Mouse (Mus musculus): ENCODE measurements around the gene Pcsk6.

Gene Pcsk6

DNA sequence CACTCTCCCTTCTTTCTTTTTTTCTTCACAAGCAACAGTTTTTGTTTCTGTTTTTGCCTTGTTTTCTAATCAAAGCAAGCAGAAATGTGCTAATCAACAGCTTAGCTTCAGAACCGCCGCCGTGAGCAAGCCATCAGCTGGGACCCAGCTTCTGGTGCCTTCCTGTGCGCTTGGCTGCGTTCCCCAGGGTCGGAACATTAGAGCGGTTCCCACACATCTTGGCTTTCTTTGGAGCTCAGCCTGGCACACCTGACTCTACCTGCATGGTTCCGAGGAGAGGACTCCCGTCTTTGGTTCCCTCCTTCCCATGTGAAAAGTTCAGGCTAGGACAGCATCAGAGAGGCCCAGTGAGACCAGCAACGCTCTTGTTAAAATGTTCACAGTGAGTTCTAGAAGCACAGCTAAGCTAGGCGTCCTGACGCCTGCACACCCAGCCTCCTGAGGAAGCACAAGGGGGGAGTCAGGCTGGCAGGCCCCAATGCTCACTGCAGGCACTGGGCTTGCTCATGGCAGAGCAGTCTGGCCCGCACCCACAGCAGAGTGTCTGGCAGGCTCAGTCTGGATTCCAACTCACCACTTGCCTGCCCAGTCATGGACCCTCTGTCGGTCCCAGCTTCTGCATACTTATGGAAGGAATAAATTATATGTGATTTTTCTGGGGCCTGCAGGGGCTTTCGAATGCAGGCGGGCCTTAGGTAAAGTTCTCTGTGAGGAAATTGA is 139.7 kb downstream of the Pcsk6 start:
- no peak for DNase-seq (ENCODE audit: low spot score)

DNA sequence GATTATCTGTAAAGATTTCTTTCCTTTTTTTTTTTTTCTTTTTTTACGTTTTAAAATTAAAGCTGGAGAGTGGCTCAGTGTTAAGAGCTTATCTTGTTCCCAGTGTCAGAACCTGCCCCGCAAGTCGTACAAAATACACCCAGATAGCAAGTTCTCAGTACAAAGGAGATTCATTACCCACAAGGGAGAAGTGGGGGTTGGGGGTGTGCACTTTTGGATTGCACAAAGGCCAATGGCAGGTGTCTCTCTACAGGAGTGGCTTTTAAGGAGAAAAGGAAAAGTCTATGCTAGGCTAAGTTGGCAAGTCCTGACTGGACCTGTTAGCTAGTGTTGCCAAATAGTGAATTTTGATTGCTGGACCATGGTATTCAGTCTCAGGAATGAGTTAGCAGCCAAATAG is 140.3 kb downstream of the Pcsk6 start:
- no peak for DNase-seq (ENCODE audit: low spot score)

DNA sequence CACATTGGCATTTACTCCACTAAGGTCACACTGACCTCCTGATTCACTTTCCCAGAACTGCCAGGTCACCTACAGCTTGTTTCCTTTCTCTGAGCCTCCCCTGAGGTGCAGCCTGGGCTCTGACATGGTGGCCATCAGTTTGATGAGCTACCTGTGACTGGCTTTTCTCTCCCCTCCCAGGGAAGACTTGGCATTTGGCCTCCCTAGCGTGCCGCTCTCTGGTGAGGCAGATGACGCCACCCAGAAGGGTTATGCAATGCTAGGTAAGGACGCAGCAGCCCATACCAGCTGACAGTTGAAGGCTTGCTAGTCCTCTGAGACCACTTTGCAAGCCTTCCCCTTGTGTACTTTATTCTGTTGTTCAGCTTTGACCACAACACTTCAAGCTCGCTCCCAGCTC is 141.9 kb downstream of the Pcsk6 start:
- DNase-seq (ENCODE audit: low spot score) = no peak

DNA sequence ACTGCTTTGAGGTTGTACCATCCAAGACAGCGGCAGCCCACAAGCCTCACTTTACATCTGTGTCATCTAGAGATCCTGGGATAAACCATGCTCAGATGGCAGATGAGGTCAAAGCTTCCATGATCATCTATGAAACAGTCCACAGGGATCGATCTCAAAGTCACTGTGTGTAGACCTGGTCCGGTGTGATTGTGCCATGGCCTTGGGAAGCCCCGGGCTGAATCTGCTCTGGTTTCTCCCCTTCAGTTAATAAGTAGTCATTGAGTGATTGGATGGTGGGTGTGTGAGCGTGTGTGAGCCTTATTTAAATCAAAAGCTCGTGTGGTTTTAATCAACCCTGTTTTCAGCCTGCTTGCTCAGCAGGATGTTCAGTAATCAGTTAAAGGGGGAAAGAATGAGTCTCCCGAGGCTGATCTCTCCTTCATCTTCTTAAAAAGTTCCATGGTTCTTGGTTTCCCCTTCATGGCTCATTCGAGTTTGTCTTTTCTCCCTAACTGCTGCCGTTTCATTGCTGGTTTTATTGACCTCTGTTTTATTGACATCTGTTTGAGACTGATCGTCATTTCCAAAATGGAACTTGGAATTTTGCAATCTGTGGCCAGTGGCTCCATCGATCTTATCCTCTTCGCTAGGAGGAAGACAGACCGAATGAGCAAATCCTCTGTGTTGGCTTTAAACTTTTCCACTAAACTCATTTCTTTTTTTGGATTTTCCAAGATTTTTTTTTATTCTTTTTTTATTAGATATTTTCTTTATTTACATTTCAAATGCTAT is 142.5 kb downstream of the Pcsk6 start:
- DNase-seq (ENCODE audit: low spot score) = no peak

DNA sequence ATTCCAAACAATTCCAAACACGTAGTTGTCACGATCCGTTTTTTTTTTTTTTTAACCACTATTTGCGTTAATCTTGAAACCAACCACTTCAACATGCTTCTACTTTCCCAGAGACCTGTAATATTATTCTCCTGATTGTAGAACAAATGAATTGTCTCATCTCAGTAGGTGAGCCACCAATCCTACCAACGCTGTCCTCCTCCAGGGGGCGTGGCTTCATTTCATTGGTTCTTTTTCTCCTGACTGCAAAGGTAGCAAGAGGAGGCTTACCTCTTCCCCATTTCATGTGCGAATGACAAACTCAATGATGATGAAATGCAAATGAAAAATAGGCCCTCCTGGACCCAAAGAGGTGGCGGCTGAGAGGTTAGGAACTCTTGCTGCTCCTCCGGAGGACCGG is 143.5 kb downstream of the Pcsk6 start:
- no peak for DNase-seq (ENCODE audit: low spot score)

DNA sequence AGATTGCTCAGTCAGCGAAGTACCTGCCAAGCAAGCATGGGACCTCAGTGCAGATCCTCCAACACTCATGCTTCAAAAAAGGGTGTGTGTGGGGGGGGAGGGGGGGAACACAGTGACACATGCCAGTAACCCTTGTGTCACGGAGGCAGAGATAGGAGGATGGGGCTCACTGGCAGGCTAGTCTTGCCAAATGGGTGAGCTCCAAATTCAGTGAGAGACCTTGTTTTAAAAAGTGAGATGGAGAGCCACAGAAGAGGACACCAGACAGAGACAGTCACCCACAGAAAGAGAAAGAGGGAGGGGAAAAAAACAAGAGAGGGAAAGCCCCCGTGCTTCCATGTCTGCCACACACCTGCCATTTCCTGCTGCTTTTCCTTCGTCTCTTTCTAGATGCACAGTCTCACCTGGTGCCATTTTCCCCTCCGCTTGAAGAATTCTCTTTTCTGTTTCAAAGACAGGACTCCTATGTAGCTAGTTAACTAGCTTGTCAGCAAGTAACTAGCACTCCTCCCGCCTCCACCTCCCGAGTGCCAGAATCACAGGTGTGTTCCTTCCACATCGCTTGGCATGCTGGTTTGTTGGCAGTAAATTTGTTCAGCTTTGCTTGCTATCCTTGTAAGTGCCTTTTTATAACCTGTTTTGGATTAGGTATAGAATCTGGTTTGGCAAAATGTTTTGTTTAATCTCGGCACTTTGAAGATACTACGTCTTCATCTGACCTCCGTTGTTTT is 146.8 kb downstream of the Pcsk6 start:
- DNase-seq (ENCODE audit: low spot score) = no peak

DNA sequence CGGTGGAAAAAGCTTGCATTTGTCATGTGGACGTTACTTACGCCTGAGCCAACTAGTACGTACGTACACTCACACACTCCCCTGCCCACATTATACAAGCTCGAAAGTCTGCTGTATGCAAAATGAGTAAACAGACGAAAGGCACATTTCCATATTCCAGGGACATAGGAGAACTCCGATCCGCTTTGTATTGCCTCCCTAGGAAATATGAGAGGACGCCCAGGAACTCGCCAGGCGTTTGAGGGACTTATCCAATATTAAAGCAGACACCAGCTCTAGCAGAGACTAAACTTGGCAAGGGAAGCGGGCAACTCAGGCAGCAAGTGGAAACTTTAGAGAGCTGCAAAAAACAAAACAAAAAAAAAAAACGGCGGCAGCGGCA is 147.3 kb downstream of the Pcsk6 start:
- no peak for DNase-seq (ENCODE audit: low spot score)

DNA sequence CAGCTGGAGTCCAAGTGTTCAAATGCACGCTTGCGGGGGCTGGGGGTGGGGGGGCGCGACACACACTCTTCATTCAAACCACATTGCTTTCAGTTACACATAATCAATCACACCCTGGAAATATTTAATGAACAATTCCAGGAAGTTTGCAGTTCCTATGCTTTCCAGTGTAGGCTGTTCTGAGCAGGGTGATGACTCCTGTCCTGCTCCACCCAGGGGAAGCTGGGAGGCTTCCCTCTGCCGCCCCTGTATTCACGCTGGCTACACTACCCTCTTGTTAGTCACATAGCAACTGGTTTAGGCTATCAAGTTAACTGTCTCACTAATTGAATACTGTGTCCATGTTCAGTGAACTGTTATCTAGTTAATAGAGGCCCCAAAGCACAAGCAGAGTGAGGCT is 149.0 kb downstream of the Pcsk6 start:
- DNase-seq (ENCODE audit: low spot score) = no peak

DNA sequence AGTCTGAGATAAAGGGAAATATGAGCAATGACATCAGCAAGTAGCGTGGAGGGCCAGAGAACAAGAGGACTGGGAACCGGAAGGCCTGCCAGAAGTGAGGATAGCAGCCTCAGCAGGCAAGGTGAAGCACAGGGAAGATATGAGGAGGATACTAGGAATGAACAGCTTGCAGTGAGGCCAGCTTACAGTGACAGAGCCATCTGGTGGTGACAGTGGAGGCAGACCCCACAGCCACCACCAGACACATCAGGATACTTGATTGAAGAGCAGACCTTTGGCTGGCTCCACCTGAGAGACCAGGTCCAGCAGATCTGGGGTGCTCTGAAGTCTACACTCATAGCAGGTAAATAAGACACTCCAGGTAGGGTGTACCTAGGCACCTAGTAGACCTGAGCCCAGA is 166.2 kb downstream of the Pcsk6 start:
- DNase-seq (ENCODE audit: low spot score) = no peak

DNA sequence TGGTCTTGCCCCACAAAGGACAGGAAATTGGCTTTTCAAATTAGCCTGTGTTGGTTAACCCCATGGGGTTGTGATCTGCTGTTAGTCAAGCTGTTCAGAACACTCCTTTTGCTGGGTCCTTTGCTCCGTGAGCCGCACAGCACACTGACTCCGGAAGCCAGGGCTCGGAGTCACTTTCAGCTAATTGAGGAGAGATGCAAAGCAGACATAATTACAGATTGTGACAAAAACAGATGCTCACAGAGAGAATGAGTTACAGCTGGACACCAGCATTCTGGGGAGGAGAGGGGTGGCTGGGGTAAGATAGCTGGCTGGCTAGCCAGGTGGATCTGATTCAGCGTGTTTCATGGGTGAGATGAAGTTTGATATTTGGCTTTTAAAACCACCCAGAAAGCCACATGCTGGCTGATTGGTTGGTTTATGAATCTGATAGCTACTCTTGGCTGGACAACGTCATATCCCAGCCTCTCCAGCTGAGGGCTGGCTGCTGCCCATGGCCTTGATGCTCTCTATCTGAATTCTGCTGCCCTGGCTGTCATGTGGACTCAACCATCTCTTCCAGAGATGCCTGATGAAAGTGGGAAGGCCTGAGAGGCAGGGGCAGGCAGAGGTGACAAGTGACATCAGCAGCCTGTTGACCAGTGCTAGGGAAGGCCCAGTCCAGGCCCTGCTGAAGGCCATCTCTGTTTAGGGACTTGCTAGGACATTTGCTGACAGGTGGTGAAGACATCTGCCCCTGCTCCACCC is 167.4 kb downstream of the Pcsk6 start:
- DNase-seq (ENCODE audit: low spot score) = no peak

DNA sequence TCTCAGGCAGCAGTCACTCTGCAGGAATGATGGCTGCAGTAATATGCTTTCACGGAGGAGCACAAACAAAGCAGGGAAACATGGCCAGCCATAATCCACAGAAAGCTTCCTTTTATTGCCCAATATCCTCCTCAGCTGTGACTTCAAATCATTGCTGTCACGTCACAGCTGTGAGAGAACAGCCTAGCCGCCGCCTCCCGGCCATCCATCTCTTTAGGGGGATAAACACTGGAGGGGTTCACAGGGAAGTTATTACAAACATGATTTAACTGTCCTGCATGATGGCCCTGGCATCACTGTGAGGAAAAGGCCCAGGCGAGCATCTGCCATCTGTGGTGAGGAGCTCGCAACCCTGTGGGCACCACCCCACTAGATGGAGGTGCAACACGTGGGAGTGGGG is 175.3 kb downstream of the Pcsk6 start:
- DNase-seq (ENCODE audit: low spot score) = no peak

DNA sequence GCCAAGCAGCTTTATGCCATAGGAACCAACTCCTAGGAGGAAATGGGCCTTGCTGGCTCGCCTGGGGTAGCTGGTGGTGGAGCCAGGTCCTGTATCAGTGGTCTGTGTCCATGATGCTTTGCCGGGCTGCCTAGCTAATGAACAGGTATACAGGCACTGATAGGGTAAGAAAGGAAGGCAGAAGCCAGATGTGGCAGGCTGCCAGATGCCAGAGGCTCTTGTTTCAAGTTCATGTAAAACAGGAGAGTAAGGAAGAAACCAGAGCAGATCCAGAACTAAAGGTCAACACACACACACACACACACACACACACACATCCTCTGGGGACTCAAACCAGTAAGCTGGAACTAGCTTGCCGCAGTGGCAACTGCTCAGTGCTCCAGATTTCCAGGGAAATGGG is 176.7 kb downstream of the Pcsk6 start:
- no peak for DNase-seq (ENCODE audit: low spot score)

DNA sequence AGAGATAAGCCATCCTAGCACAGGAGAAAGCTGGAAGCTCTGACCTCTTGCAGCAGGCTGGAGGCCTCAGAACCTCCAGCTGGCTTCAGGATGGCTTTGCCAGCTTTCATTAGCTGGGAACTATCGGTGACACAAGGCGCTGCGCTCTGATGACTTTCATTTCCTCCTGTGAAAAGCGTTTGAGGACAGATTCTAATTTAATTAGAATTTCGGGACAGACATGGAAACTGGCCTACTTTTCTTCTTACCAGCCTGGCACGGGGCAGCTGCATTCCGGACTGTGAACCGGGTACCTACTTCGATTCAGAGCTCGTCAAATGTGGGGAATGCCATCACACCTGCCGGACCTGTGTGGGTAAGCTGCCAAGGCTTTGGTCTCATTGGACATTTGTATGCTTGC is 177.2 kb downstream of the Pcsk6 start:
- no peak for DNase-seq (ENCODE audit: low spot score)

DNA sequence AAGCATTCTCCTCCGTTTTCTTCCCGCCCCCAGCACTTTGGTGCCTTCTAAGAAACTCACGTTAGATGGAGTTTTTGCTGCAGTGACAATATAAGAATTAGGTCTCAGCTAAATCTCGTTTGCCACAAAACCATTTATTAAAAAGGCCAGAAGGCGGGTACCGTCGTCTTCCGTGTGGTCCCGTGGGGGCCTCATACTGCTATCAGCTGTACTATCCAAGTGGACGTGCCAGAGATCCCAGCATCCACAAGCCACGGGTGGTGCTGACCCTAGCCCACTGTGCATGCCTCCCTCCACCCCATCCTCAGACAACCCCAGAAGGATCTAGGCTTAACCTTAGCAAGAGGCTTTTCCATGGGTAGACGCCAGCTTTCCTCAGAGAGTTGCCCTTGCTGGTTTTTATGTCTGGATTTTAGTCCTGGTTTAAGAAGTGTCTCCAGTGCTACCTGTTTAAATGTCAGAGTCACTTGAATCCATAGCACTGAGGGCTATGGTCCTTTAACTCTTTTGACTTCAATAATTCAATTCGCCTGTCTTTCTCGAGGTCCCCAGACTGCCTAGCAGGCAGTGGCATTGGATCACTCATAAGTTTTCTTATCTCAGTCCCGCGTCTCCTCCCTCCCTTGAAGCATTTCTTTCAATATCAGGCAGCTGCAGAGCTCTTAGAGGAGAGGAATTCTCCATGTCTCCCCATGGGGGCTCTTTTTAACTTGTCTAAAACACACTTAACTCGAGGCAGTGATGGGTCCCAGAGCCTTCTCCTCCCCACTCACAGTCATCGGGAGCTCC is 178.7 kb downstream of the Pcsk6 start:
- no peak for DNase-seq (ENCODE audit: low spot score)

DNA sequence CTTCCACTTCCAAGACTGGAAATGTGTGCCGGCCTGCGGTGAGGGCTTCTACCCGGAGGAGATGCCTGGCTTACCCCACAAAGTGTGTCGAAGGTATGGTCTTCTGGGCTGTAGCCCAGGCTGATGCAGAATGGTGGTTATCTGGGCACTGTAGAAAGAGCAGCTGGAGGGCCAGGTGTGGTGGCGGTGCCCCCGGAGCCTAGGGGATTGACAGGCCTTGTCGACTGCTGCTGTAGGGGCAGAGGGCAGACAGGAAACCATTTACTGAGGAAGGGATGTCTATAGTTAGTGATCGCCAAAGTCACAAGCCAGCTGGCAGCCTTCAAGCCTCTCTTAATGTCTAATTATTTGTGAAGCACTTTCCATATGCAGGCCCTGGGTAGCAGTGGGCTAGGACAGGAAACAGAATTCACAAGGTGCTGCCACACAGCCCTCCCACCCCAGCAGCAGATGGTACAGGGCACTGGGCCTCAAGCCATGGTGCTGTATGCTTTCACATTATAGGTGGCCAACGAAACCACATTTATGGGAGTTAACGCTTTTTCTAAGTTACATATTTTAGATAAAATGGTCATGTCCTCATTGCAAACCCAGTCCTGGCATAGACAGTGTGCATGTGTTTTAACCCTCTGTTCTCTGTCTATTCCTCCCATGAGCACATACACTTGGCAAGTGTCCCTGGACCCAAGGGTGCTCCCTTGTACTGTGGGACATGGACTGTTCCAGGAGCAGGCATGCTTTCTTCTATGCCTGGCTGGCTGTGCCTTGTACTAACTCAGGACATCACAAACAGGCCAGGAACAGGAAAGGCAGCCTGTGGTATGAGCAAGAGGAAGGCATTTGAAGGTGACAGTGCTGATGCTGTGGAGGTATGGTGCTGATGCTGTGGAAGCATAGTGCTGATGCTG is 182.3 kb downstream of the Pcsk6 start, which contains the start of gene Gm45213:
Gene Gm45213, plus strand, starts transcription at position 51 of the 908 bp plus-strand sequence.
- no peak for DNase-seq (ENCODE audit: low spot score)

DNA sequence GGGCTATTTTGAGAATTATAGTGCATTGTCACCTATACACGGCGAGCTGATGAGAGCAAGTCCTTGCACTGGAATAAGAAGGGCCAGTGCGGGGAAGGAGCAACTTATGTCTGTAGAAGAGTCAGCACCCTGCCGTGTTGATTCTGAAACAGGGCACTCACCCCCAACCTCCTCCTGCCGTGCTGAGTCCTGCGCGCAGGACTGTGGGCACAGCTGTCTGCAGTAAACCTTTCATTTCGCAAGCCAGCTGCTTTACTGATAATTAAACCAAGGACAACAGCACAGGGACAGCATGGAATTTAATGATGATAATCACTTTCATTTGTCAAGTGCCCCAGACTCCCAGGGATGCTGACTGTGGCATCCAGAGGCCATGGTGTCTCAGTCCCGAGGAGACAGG is 183.1 kb downstream of the Pcsk6 start:
- DNase-seq (ENCODE audit: low spot score) = no peak

DNA sequence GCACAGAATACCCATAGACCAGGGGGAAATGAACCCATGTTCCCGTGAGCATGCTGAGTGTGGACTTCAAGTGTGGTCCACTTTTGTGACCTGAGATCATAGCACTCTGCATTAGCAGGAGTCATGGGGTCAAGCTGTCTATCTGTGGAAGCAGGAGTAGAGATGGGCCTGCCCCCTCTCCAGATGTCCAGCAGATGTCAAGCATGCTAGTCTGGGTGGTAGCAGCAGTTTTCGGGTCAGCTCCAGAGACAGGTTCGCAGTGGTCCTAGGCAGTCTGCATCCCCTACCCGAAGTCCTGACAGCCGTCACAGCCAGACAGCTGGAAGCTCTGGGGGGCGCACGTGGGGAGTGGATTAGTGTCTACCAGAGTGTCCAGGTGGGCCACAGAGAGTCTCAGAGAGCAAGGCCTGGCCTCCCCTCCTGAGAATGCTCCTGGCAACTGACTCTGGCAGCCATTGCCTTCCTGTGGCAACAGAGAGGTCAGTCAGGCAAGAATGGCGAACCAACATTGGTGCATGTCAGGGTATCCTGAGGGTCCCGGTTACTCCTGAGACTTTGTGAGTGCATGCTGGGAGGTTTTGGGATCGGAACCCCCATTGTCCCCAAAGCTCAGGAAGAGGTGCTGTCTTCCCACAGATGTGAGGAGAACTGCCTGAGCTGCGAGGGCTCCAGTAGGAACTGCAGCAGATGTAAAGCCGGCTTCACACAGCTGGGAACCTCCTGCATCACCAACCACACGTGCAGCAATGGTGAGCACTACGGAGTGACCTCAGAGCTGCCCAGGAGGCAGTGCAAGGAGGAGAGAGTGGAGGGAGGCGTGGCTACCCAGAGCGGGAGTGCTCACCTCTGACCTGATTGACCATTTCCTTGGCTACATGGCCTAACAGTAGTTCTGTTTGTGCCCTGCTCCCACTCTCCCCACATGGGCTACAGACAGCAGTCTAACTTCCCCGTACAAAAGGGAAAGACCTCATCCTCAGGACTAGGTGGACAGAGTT is 185.7 kb downstream of the Pcsk6 start:
- DNase-seq (ENCODE audit: low spot score) = no peak

DNA sequence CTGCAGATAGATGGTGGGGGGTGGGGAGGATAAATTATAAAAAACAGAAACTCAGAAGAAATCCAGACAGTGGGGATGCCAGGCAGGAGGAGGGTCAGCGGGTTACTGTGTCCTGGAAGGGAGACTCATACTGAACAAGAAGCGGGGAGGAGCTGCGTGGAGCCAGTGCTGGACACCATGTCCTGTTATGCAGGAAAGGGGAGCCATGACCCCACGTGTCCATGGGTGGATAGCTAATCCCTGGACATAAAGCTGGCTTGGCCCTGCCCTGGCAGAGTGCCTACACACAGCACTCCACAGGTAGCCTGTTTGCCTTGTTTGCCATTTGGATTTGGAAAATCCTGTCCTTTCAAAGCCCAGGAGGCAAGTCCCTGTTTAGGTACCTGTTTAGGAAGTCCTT is 186.4 kb downstream of the Pcsk6 start:
- DNase-seq (ENCODE audit: low spot score) = no peak

All from T-cell, adult 2 months (primary cell).